Mouse (Mus musculus): Measurements from ENCODE around the gene Olfr1044.
"Not testable (repeated sequence)": the region's sequence is repeated elsewhere in the genome, so short reads cannot be mapped to it uniquely, and the experiment has no call there.

Gene Olfr1044

DNA sequence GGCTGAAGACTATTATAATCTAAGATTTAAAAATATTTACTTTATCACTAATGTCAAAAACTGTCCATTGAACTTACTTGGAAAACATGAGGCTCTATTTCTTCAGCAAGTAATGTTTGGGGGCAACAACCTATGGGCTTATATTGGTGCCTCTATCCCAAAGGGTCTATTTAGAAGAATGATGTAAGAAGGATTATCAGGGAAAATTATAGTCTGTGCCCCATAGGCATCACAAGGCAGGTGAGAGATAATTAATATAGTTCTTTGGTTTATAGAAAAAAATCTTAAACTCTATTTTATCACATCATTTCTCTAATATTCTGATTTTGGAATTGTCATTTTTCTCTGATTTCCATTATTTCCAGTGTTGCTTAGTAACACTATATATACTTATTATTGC lies at the start of gene Olfr1044:
Gene Olfr1044, minus strand, starts transcription at position 101 of the 400 bp plus-strand sequence.
- no peak for DNase-seq (ENCODE audit: low read depth)

DNA sequence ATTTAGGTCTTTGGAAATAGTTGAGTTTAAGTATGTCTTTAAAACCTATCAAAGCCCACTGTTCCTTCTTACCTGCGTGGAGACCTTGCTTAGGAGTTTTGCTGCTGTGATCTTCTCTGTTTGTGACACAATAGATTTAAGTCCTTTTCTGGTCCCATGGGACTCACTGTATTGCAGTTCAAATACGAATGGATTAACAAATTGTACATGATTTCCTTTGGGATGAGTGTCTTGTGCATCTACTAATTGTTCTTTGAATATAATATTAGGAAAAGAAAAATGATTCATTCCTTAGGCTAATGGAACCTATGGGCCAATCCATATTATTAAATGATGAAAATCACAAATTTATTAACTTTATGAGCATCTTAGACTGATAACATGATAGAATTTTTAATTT lies 41.6 kb upstream of the Olfr1044 start, which contains the start of gene Olfr1046:
Gene Olfr1046, minus strand, starts transcription at position 101 of the 400 bp plus-strand sequence.
- DNase-seq (ENCODE audit: low read depth) = no peak

DNA sequence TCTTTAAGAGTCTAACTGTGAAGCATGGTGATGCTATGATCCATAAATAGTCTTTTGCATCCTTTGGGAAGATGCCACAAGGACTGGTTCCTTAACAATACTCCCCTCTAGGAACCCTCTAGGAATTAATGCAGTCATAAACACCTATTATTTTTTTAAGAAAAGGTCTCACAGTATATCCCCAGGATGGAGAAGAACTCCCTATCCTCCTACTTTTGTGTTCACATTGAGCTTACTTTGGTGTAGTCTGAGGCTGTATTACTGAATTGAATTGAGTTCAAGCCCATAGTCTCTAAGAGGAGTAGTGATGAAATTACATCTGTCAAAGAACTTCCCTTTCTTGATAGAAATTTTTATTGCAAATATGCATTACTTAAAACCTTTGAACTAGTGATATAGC lies 25.3 kb upstream of the Olfr1044 start, which contains the start of gene Olfr1045:
Gene Olfr1045, minus strand, starts transcription at position 101 of the 400 bp plus-strand sequence.
- DNase-seq (ENCODE audit: low read depth) = no peak

DNA sequence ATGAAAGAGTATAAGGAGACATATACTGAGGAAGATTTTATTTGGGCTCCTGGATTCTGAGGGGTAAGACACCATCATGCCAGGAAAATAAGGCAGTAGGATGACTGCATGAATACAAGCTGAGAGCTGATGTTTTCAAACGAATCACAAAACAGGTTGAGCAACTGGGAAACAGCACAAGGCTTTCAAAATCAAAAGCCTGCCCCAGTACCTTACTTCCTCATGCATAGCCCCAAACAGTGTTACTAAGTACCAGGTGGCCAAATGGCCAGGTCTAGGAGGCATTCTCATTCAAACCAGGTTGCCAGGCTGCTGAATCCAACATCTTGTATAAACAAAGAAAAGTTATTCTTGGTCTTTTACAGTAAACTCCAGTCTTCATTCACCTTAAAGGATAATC lies 18.2 kb upstream of the Olfr1044 start:
- DNase-seq (ENCODE audit: low read depth) = no peak

DNA sequence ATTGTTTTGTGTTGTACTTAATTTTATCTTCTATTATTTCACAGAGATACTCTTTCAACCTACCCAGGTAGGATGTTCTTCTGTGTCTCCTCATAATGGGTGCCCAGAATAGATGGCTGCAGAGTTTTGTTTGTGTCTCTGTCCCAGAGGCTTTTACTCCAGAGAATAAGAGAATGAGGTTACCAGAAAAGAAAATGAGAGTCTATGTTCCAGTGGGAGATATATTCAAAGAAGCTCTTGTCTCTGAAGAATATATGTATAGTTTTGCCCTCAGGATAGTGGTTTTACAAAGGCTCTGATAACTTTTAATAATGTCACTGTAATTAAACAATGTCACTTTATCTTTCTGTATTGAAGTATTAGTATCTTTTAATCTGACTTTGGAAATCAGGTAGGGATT lies 8.0 kb upstream of the Olfr1044 start, which contains the start of gene Olfr52:
Gene Olfr52, minus strand, starts transcription at position 101 of the 400 bp plus-strand sequence.
- no peak for DNase-seq (ENCODE audit: low read depth)

DNA sequence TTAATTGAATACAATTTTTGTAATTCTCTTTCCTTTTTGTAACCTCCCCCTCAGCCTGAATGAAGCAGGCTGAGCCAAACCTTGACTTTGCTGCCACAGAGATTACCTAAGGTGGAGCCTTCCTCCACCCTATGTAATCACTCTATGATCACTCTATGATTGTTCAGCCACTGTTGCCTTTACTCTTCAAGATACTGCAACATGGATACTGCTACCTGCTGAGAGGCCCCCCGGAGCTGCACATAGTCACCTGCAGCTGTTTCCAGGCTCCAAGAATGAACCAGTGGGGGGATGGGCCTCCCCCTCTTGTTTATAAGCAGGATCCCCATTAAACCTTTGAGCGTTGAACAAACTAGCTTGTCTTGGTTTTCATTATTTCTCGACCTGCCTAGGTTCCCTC lies 2.3 kb upstream of the Olfr1044 start:
- no peak for DNase-seq (ENCODE audit: low read depth)

DNA sequence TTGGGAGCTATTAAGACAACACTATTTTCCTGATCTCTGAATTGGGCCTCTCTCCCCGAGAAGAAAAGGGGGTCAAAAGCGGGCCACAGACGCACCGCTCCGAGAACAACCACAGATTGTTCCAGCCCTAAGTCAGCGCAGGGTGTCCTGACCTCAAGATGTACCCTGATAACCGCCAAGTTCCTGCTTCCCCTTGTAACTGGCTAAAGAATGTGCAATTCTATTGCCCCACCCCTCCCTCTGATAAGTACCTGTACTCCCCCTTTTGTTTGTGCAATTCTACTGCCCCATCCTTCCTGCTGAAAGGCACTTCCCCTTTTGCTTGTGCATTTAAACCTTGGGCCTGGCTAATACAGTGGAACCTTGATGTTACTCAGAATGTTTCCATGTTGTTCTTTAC lies 2.2 kb downstream of the Olfr1044 start:
- not testable (repeated sequence) for DNase-seq (ENCODE audit: low read depth)

DNA sequence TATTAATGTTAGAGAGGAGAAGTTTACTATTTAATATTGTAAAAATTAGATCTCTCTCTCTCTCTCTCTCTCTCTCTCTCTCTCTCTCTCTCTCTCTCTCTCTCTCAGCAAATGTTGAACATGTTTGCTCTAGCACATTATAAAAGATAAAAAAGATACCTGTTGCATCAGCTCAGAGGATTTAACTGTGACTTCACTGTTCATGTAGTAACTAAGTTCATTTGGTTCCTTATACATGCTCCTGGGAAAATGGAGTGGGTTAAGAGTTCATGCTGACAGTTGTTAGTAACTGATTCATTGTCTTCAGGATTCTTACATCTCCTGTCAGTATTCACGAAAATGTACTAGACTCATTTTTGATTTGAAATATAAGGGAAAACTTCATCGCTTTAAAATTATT lies 10.2 kb downstream of the Olfr1044 start, which contains the start of gene Olfr1043:
Gene Olfr1043, minus strand, starts transcription at position 101 of the 400 bp plus-strand sequence.
- no peak for DNase-seq (ENCODE audit: low read depth)

DNA sequence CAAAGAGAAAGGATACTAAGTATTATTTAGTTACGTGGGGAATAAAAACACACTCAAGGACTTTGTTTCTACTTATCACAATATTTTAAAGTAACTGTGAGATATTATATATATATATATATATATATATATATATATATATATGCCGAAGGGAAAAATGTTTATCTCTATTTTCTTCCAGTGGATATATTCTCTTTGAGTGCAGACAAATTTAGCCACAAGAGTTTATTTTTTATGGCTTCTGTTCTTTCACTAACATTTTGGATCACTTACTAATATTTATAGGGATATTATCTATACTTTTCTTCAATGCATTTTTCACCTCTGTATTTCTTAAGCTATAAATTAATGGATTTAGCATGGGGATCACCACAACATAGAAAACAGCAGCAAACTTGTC lies 15.9 kb downstream of the Olfr1044 start, which contains the start of gene Olfr1042:
Gene Olfr1042, minus strand, starts transcription at position 101 of the 400 bp plus-strand sequence.
- DNase-seq (ENCODE audit: low read depth) = no peak

GRCm38 (mm10) chr2:86146632-86147031 lies 31.0 kb downstream of the Olfr1044 start, which contains the start of gene Olfr1040:
TSS of gene Olfr1040 (minus strand) at chr2:86146732.
- DNase-seq (ENCODE audit: low read depth) = no peak

- no peak for DNase-seq (ENCODE audit: low read depth)
These were observed 41.8 kb downstream of the Olfr1044 start, which contains the start of gene Olfr1039 for GRCm38 (mm10) chr2:86135828-86136227. TSS of gene Olfr1039 (minus strand) at chr2:86135928.
